Mouse (Mus musculus): ENCODE results near the gene Zfhx3.

Zfhx3 gene

GRCm38 (mm10) chr8:108454561-108455311 lies 512.3 kb downstream of the Zfhx3 start:
- no peak for DNase-seq (ENCODE audit: low spot score)

GRCm38 (mm10) chr8:108466653-108467052 lies 524.2 kb downstream of the Zfhx3 start:
- no peak for DNase-seq (ENCODE audit: low spot score)

GRCm38 (mm10) chr8:108467172-108468035 lies 525.0 kb downstream of the Zfhx3 start:
- no peak for DNase-seq (ENCODE audit: low spot score)

- no peak for DNase-seq (ENCODE audit: low spot score)
Observed at GRCm38 (mm10) chr8:108470269-108470668, 527.8 kb downstream of the Zfhx3 start.

GRCm38 (mm10) chr8:108474556-108474955 lies 532.1 kb downstream of the Zfhx3 start:
- DNase-seq (ENCODE audit: low spot score): no peak

GRCm38 (mm10) chr8:108478131-108478530 lies 535.7 kb downstream of the Zfhx3 start:
- no peak for DNase-seq (ENCODE audit: low spot score)

- DNase-seq (ENCODE audit: low spot score): no peak
Observed at GRCm38 (mm10) chr8:108480141-108480540, 537.7 kb downstream of the Zfhx3 start.

GRCm38 (mm10) chr8:108481167-108481815 lies 538.8 kb downstream of the Zfhx3 start:
- no peak for DNase-seq (ENCODE audit: low spot score)

GRCm38 (mm10) chr8:108496101-108496500 lies 553.7 kb downstream of the Zfhx3 start:
- no peak for DNase-seq (ENCODE audit: low spot score)

- DNase-seq (ENCODE audit: low spot score): no peak
Observed at GRCm38 (mm10) chr8:108506779-108507178, 564.3 kb downstream of the Zfhx3 start.

- no peak for DNase-seq (ENCODE audit: low spot score)
Observed at GRCm38 (mm10) chr8:108507769-108508168, 565.3 kb downstream of the Zfhx3 start.

GRCm38 (mm10) chr8:108510641-108511325 lies 568.3 kb downstream of the Zfhx3 start:
- DNase-seq (ENCODE audit: low spot score): no peak

- no peak for DNase-seq (ENCODE audit: low spot score)
Observed at GRCm38 (mm10) chr8:108518116-108518515, 575.7 kb downstream of the Zfhx3 start.

GRCm38 (mm10) chr8:108522050-108522449 lies 579.6 kb downstream of the Zfhx3 start:
- DNase-seq (ENCODE audit: low spot score): no peak

GRCm38 (mm10) chr8:108529421-108529820 lies 587.0 kb downstream of the Zfhx3 start:
- no peak for DNase-seq (ENCODE audit: low spot score)

GRCm38 (mm10) chr8:108535121-108535876 lies 592.9 kb downstream of the Zfhx3 start:
- no peak for DNase-seq (ENCODE audit: low spot score)

GRCm38 (mm10) chr8:108536186-108536585 lies 593.7 kb downstream of the Zfhx3 start:
- no peak for DNase-seq (ENCODE audit: low spot score)

- DNase-seq (ENCODE audit: low spot score): no peak
Observed at GRCm38 (mm10) chr8:108536911-108537351, 594.5 kb downstream of the Zfhx3 start.

- DNase-seq (ENCODE audit: low spot score): no peak
Observed at GRCm38 (mm10) chr8:108537686-108538551, 595.5 kb downstream of the Zfhx3 start.

- DNase-seq (ENCODE audit: low spot score): no peak
Observed at GRCm38 (mm10) chr8:108538929-108539555, 596.6 kb downstream of the Zfhx3 start.

All from lung, postnatal 25 days (tissue).